Mouse (Mus musculus): ENCODE data around the gene Slfn3. TPM values are rescaled to one million over a fixed set of nuclear protein-coding genes. Genes with fewer than 3 reads are reported as not detected.
A peak's percentile ranks its signal among the peaks of the same experiment; 100 is the strongest.
"Not testable (repeated sequence)": the region's sequence is repeated elsewhere in the genome, so short reads cannot be mapped to it uniquely, and the experiment has no call there.

The Slfn3 gene
- polyA plus RNA-seq, 1 experiment: not detected

DNA sequence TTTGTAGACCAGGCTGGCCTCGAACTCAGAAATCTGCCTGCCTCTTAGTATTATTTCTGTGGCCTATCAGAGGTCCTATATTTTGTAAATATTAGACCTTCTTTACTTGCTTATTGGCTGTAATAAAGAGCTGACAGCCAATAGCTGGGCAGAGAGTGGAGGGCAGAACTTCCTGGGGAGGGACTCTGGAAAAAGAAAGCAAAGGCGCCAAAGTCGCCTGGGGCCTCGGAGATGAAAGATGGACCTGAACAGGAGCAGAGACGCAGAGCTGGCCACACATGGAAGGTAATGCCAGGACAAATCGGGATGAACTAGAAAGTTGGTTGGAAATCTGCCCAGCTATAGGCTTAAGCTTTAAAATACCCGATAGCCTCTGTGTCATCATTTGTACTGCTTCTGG, 32.2 kb downstream of the Slfn3 start:
- 62% methylated on average over 7 of the region's 7 CpGs for WGBS
- H3K36me3 ChIP-seq (ENCODE audit: control insufficient read depth, insufficient read depth, low read length): no peaks in the 10 kb centered on the region

GRCm38 (mm10) chr11:83223793-83224192, 32.7 kb downstream of the Slfn3 start:
- Histone ChIP-seq H3K27ac (ENCODE audit: insufficient read depth, low read depth, low read length) (peak overlapping the region; percentile 80), H3K4me3 (ENCODE audit: low read depth, low read length) (peak overlapping the region; percentile 37; the same call in 1 of the 2 replicates)
- WGBS: 71% methylated on average over 5 of the region's 5 CpGs
- H3K4me1 ChIP-seq (ENCODE audit: control insufficient read depth, insufficient read depth, insufficient read length, low read length); H3K36me3 ChIP-seq (ENCODE audit: control insufficient read depth, insufficient read depth, low read length); H3K27me3 ChIP-seq (ENCODE audit: control insufficient read depth, insufficient read depth, low read length): not testable (repeated sequence)

More for the DNA sequence above, 32.2 kb downstream of the Slfn3 start:
- no peaks in the 10 kb centered on the region for H3K27me3 ChIP-seq (ENCODE audit: control insufficient read depth, insufficient read depth, low read length)
- peak overlapping the region; percentile 38; the same call in 1 of the 2 replicates for H3K4me3 ChIP-seq (ENCODE audit: low read depth, low read length)
- no peaks in the 10 kb centered on the region for H3K4me1 ChIP-seq (ENCODE audit: control insufficient read depth, insufficient read depth, insufficient read length, low read length)
- TF ChIP-seq POLR2A (IDR thresholded peaks at IDR 0.05; ENCODE audit: low read depth, low read length) (no peak), CTCF (IDR thresholded peaks at IDR 0.05; ENCODE audit: extremely low read depth, insufficient read length, insufficient replicate concordance, low read depth, low read length) (no peak)
- 0 out of 2 replicates have a peak overlapping the region, but pooled peaks have one; percentile 80 for H3K27ac ChIP-seq (ENCODE audit: insufficient read depth, low read depth, low read length)

DNA sequence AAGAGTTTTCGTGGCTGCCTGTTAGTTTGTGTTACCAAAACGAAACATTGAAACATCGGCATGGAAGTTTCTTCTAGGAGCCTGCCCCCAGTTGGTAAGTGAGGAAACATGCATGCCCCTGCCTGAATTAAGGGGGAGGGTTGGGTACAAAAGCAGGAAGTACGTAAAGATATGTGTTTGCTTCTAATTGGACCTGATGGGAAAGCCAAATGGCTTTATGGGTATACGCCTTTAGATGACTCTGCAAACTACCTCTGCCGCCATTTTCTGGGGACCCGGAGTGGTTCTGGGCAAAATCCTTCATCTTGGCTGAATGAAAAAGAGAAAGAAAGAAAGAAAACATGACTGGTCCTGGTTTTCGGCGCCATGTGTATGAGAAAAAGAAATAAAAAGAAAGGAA, 33.1 kb downstream of the Slfn3 start:
- H3K4me3 ChIP-seq (ENCODE audit: low read depth, low read length): peak overlapping the region; percentile 62

DNA sequence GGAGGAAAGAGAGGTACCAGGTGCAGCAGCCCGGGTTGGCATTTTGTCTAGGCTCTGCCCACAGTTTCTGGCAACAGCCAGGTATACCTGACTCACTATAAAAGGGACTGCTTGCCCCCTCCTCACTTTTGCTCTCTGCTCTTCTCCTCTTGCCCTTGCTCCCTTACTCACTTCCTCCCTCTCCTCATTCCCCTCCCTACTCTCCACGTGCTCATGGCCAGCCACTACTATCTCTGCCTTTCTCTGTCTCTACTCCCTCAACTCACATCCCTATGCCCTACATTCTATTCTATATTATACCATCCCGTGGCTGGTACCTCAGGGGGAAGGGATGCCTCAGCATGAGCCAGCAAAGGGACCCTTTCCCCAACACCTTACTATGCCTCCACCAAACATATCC, 33.6 kb downstream of the Slfn3 start:
- no peak for TF ChIP-seq CTCF (IDR thresholded peaks at IDR 0.05; ENCODE audit: extremely low read depth, insufficient read length, insufficient replicate concordance, low read depth, low read length)
- TF ChIP-seq POLR2A (IDR thresholded peaks at IDR 0.05; ENCODE audit: low read depth, low read length): no peak
- 47% methylated on average over 3 of the region's 3 CpGs for WGBS
- Histone ChIP-seq H3K27me3 (ENCODE audit: control insufficient read depth, insufficient read depth, low read length) (no peaks in the 10 kb centered on the region), H3K27ac (ENCODE audit: insufficient read depth, low read depth, low read length) (peak overlapping the region; percentile 80), H3K4me1 (ENCODE audit: control insufficient read depth, insufficient read depth, insufficient read length, low read length) (no peaks in the 10 kb centered on the region), H3K36me3 (ENCODE audit: control insufficient read depth, insufficient read depth, low read length) (no peaks in the 10 kb centered on the region), H3K4me3 (ENCODE audit: low read depth, low read length) (peak overlapping the region; percentile 62)

More for the DNA sequence above, 33.1 kb downstream of the Slfn3 start:
- Histone ChIP-seq H3K4me1 (ENCODE audit: control insufficient read depth, insufficient read depth, insufficient read length, low read length) (no peaks in the 10 kb centered on the region), H3K27me3 (ENCODE audit: control insufficient read depth, insufficient read depth, low read length) (no peaks in the 10 kb centered on the region), H3K36me3 (ENCODE audit: control insufficient read depth, insufficient read depth, low read length) (no peaks in the 10 kb centered on the region), H3K27ac (ENCODE audit: insufficient read depth, low read depth, low read length) (peak overlapping the region; percentile 80)
- TF ChIP-seq CTCF (IDR thresholded peaks at IDR 0.05; ENCODE audit: extremely low read depth, insufficient read length, insufficient replicate concordance, low read depth, low read length): no peak
- WGBS: 80% methylated on average over 9 of the region's 9 CpGs

DNA sequence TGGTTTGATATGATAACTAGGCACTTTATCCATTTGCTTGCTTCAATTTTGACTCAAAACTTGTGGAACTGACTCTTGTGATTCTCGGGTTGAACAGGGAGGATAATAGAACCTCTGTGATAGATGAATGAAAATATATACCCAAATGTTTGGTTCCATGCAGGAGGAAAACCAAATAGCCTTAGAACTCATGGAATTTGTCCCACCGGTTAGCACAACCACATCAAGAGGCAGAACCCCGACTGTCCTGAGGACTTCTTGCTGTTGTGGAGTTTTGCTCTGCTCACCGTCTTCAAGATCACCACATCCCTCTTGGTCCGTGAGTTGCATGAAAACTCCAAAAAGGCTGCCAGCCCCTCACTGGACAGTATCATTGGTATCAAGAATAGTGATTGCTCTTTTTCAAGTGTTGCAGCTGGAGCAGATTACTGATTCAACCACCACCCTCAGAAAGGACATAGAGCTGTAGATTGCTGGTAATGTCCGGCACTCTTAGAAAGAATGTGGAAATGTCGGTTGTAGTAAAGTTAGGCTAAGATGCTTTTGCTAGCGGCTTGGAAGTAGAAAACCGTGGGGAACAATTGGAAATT, 34.3 kb downstream of the Slfn3 start:
- Histone ChIP-seq H3K4me1 (ENCODE audit: control insufficient read depth, insufficient read depth, insufficient read length, low read length) (no peaks in the 10 kb centered on the region), H3K4me3 (ENCODE audit: low read depth, low read length) (peak overlapping the region; percentile 62), H3K27ac (ENCODE audit: insufficient read depth, low read depth, low read length) (no peak overlapping the region), H3K27me3 (ENCODE audit: control insufficient read depth, insufficient read depth, low read length) (no peaks in the 10 kb centered on the region), H3K36me3 (ENCODE audit: control insufficient read depth, insufficient read depth, low read length) (no peaks in the 10 kb centered on the region)
- TF ChIP-seq POLR2A (IDR thresholded peaks at IDR 0.05; ENCODE audit: low read depth, low read length): no peak
- TF ChIP-seq CTCF (IDR thresholded peaks at IDR 0.05; ENCODE audit: extremely low read depth, insufficient read length, insufficient replicate concordance, low read depth, low read length): no peak
- 82% methylated on average over 9 of the region's 9 CpGs for WGBS

GRCm38 (mm10) chr11:83227926-83228723, 37.0 kb downstream of the Slfn3 start:
- no peaks in the 10 kb centered on the region for H3K36me3 ChIP-seq (ENCODE audit: control insufficient read depth, insufficient read depth, low read length)
- WGBS: 78% methylated on average over 7 of the region's 7 CpGs
- H3K27ac ChIP-seq (ENCODE audit: insufficient read depth, low read depth, low read length): no peak overlapping the region
- no peaks in the 10 kb centered on the region for H3K27me3 ChIP-seq (ENCODE audit: control insufficient read depth, insufficient read depth, low read length)
- TF ChIP-seq CTCF (IDR thresholded peaks at IDR 0.05; ENCODE audit: extremely low read depth, insufficient read length, insufficient replicate concordance, low read depth, low read length) (no peak), POLR2A (IDR thresholded peaks at IDR 0.05; ENCODE audit: low read depth, low read length) (no peak)
- no peak overlapping the region for H3K4me3 ChIP-seq (ENCODE audit: low read depth, low read length)
- no peaks in the 10 kb centered on the region for H3K4me1 ChIP-seq (ENCODE audit: control insufficient read depth, insufficient read depth, insufficient read length, low read length)

GRCm38 (mm10) chr11:83230966-83231365, 39.8 kb downstream of the Slfn3 start:
- H3K4me1 ChIP-seq (ENCODE audit: control insufficient read depth, insufficient read depth, insufficient read length, low read length): no peaks in the 10 kb centered on the region
- no peak overlapping the region for H3K27ac ChIP-seq (ENCODE audit: insufficient read depth, low read depth, low read length)
- WGBS: 52% methylated on average over 3 of the region's 3 CpGs
- TF ChIP-seq CTCF (IDR thresholded peaks at IDR 0.05; ENCODE audit: extremely low read depth, insufficient read length, insufficient replicate concordance, low read depth, low read length) (no peak), POLR2A (IDR thresholded peaks at IDR 0.05; ENCODE audit: low read depth, low read length) (no peak)
- H3K4me3 ChIP-seq (ENCODE audit: low read depth, low read length): no peak overlapping the region
- H3K27me3 ChIP-seq (ENCODE audit: control insufficient read depth, insufficient read depth, low read length): no peaks in the 10 kb centered on the region
- no peaks in the 10 kb centered on the region for H3K36me3 ChIP-seq (ENCODE audit: control insufficient read depth, insufficient read depth, low read length)

DNA sequence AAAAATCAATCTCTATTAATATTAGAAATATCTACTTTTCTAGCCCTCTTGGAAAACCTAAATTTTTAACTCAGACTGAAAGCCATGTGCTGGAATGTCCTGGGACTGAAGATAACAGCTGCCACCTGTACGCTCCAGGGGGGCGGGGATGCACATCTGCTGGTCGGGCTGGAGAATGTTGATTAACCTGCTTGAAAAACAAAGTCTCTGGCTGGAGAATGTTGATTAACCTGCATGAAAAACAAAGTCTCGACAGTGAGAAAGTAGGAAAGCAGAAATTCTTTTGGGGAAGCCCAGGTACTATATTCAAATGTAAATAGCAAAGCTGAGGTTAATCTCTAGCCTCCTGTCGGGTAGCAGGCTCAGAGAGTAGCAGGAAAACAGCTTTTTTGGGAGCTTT, 42.5 kb downstream of the Slfn3 start:
- not testable (repeated sequence) for H3K27me3 ChIP-seq (ENCODE audit: control insufficient read depth, insufficient read depth, low read length); H3K4me3 ChIP-seq (ENCODE audit: low read depth, low read length); H3K36me3 ChIP-seq (ENCODE audit: control insufficient read depth, insufficient read depth, low read length); H3K27ac ChIP-seq (ENCODE audit: insufficient read depth, low read depth, low read length); H3K4me1 ChIP-seq (ENCODE audit: control insufficient read depth, insufficient read depth, insufficient read length, low read length)
- WGBS: 29% methylated on average over 5 of the region's 5 CpGs

DNA sequence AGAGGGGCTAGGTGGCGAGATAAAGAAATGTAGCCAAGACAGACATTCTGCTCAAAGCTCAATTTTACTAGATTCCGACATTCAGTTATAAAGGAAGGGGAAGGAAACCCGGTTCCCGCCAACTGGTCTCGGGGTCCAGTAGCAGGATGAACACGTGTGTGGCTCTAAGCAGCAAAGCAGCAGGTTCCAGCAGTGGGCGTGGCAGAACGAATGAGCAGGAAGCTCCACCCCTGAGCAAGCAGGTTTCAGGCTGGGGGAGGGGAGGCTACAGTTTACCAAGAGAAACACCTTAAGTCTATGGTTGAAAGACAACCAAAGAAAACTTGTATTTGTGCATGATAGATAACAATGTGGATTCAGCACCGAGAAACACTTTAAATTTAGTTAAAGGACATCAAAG, 46.3 kb downstream of the Slfn3 start:
- H3K27ac ChIP-seq (ENCODE audit: insufficient read depth, low read depth, low read length); H3K27me3 ChIP-seq (ENCODE audit: control insufficient read depth, insufficient read depth, low read length); H3K4me1 ChIP-seq (ENCODE audit: control insufficient read depth, insufficient read depth, insufficient read length, low read length); H3K4me3 ChIP-seq (ENCODE audit: low read depth, low read length); H3K36me3 ChIP-seq (ENCODE audit: control insufficient read depth, insufficient read depth, low read length): not testable (repeated sequence)
- WGBS: 67% methylated on average over 9 of the region's 9 CpGs

Measured in small intestine, adult 2 months (tissue).